Mouse (Mus musculus) G1E (cell line): ENCODE measurements around the gene Cfap43. TPM values are rescaled to one million over a fixed set of nuclear protein-coding genes. Genes with fewer than 3 reads are reported as not detected.

ENCODE experiments used
- ATAC-seq: 2 replicates; pipeline ENCODE4 v1.8.0; 2016; ENCODE audit warnings: mild to moderate bottlenecking; ENCODE audit not compliant: insufficient number of reproducible peaks, poor library complexity, low FRiP score, severe bottlenecking; ENCODE audit errors: extremely low read depth
- DNase-seq: peaks from one replicate; pipeline ENCODE4 v3.0.0; 2012; ENCODE audit warnings: low spot score
- H3K27me3 ChIP-seq: 2 replicates; pipeline ENCODE4 v1.6.1; 2012; ENCODE audit warnings: mild to moderate bottlenecking, low read length, inconsistent platforms; ENCODE audit not compliant: insufficient read depth
- H3K36me3 ChIP-seq: replicated peaks from 2 replicates; pipeline ENCODE3; 2012; ENCODE audit warnings: mild to moderate bottlenecking, inconsistent platforms
- H3K4me1 ChIP-seq: 2 replicates; pipeline ENCODE4 v1.6.1; 2012; ENCODE audit warnings: low read depth, low read length, inconsistent platforms, mixed read lengths; ENCODE audit not compliant: insufficient read depth
- H3K4me3 ChIP-seq: 2 replicates; pipeline ENCODE4 v1.5.1; 2012; ENCODE audit warnings: low read depth, mild to moderate bottlenecking, inconsistent platforms, low read length, moderate library complexity, mixed read lengths
- H3K9me3 ChIP-seq: replicated peaks from 2 replicates; pipeline ENCODE4 v1.6.1; 2012; ENCODE audit warnings: inconsistent platforms
- CTCF ChIP-seq: IDR thresholded peaks from 2 replicates; pipeline ENCODE4 v1.5.1; 2012; ENCODE audit warnings: low read depth, low read length, inconsistent platforms, mixed read lengths
- GATA1 ChIP-seq: IDR thresholded peaks from 2 replicates; pipeline ENCODE4 v1.6.1; 2012; ENCODE audit warnings: borderline replicate concordance, low read length, inconsistent platforms, mixed read lengths
- GATA2 ChIP-seq: IDR thresholded peaks from 2 replicates; pipeline ENCODE4 v1.6.1; 2012; ENCODE audit warnings: low read depth, low read length, inconsistent platforms, borderline replicate concordance
- POLR2AphosphoS5 ChIP-seq: IDR thresholded peaks from 2 replicates; pipeline ENCODE4 v1.6.1; 2012; ENCODE audit warnings: low read depth, low read length, inconsistent platforms; ENCODE audit not compliant: insufficient replicate concordance
- TAL1 ChIP-seq: conservative IDR thresholded peaks from 2 replicates; pipeline ENCODE4 v1.6.1; 2012; ENCODE audit warnings: low read depth, low read length, inconsistent platforms, mixed read lengths
- polyA plus RNA-seq: library from polyadenylated mRNA; stranded (reverse); fragments of >175 nt; gene quantifications from 2 replicates; pipeline ENCODE4 v1.2.3, GENCODE M21; 2012
- total RNA-seq, 2 experiments: library from RNA; stranded (forward) in 1 of 2; stranded (reverse) in 1 of 2; fragments of 200-1000 nt in 1 of 2; fragments of >200 nt in 1 of 2; fragmentation: Nextera tagmentation in 1 of 2; gene quantifications; 2 replicates each; pipeline ENCODE4 v1.2.3; 2014 to 2017

Cfap43 gene
- total and polyA plus RNA-seq, 3 experiments, result 0.05 TPM; not detected in 2

DNA sequence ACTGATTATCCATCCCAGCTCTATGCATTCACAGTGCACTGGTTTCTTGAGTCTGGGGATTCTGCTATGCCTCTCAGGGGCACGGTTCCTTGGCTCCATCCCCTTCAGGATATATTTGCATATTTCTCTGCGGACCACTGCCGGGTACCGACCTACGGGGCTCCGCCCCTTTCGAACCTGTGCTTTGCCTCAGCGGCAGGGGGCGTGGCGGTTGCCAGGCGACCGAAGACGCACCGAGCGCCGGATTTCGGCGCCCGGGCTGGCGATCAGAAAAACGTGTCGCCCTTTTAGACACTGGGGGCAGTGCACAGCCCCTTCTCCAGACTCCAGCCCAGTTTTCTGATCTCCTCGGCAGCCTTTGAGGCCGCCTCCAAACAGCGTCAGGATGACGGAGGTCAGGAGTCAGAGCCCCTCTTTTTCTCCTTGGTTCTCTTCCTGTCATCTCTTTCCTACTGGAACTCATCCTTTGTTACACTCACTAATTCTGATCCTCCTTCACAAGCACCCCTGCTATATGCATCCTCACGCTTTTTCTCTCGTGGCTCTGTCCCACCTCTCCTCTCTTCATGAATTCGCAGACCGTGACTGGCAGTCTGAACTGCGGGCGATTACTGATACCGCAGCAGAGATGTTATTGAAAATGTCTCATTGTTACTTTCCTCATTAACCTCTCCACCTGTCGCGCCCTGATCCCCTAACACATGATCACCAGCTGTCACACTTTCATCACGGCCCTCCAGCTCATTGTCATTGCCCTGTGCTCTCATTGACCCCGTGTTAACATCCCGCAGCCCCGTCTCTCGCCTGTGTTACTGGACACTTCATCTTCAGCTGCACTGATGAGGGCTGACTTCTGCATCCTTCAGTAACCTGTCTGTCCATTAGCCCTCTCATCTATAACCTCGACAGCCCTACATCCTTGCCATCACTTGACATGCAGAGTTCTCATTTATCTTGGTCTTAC is 18.6 kb upstream of the Cfap43 start, which contains the start of gene Cfap58:
TSS of gene Cfap58 (plus strand) at position 233 of the 964 bp plus-strand sequence.
- no peak for TF ChIP-seq CTCF
- no peak for TF ChIP-seq POLR2AphosphoS5
- TF ChIP-seq GATA2, result no peak
- no peak for TF ChIP-seq GATA1
- TF ChIP-seq TAL1, result no peak
- ATAC-seq (no peak), DNase-seq (no peak)
- Histone ChIP-seq H3K9me3 (peaks cover 22% of the 10 kb centered on the region), H3K4me1 (no peaks in the 10 kb centered on the region), H3K4me3 (no peak within 1 kb of the TSS), H3K27me3 (no peaks in the 10 kb centered on the region), H3K36me3 (no peaks in the 10 kb centered on the region)

- no peaks in the 10 kb centered on the region for H3K27me3 ChIP-seq
- no peaks in the 10 kb centered on the region for H3K4me1 ChIP-seq
- peaks cover 22% of the 10 kb centered on the region for H3K9me3 ChIP-seq
- ATAC-seq (no peak), DNase-seq (no peak)
- H3K36me3 ChIP-seq, result no peaks in the 10 kb centered on the region
- TF ChIP-seq CTCF (no peak), TAL1 (no peak), GATA1 (no peak), POLR2AphosphoS5 (no peak), GATA2 (no peak)
- no peak overlapping the region for H3K4me3 ChIP-seq
Observed at GRCm38 (mm10) chr19:47936938-47937337, 17.9 kb upstream of the Cfap43 start.

DNA sequence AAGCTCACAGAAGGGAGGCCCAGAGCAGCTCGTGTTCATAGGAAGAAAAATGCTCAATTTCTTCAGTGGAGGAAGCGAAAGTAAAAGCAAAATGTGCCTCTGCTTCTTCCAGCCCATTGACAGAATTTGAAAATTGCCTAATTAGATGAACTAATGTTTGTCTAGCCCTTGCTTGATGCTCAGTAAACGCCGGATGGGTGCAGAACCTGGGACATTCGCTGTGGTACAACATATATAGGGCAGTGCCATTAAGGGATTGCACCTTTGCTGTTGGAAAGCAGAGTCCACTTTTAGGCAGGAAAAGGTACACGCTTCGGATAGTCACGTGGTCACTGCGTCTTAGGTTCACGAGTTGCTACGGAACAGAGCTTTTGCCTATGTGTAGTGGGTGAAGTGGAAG is 17.4 kb upstream of the Cfap43 start:
- Histone ChIP-seq H3K9me3 (peaks cover 25% of the 10 kb centered on the region), H3K27me3 (no peaks in the 10 kb centered on the region), H3K4me1 (no peaks in the 10 kb centered on the region), H3K36me3 (no peaks in the 10 kb centered on the region), H3K4me3 (no peak overlapping the region)
- TF ChIP-seq POLR2AphosphoS5, result no peak
- TF ChIP-seq GATA2, result no peak
- no peak for TF ChIP-seq TAL1
- no peak for TF ChIP-seq CTCF
- TF ChIP-seq GATA1, result no peak
- ATAC-seq (no peak), DNase-seq (no peak)

GRCm38 (mm10) chr19:47935530-47935929 is 16.4 kb upstream of the Cfap43 start:
- H3K4me1 ChIP-seq, result no peaks in the 10 kb centered on the region
- H3K36me3 ChIP-seq, result no peaks in the 10 kb centered on the region
- no peak overlapping the region for H3K4me3 ChIP-seq
- no peak for ATAC-seq
- no peak for DNase-seq
- H3K9me3 ChIP-seq, result peaks cover 29% of the 10 kb centered on the region
- no peaks in the 10 kb centered on the region for H3K27me3 ChIP-seq
- TF ChIP-seq GATA2 (no peak), TAL1 (no peak), POLR2AphosphoS5 (no peak), GATA1 (no peak), CTCF (no peak)

- Histone ChIP-seq H3K36me3 (no peaks in the 10 kb centered on the region), H3K27me3 (no peaks in the 10 kb centered on the region), H3K4me3 (no peak overlapping the region), H3K4me1 (no peaks in the 10 kb centered on the region), H3K9me3 (peaks cover 27% of the 10 kb centered on the region)
- DNase-seq (no peak), ATAC-seq (no peak)
- no peak for TF ChIP-seq POLR2AphosphoS5
- TF ChIP-seq GATA2, result no peak
- TF ChIP-seq TAL1, result no peak
- no peak for TF ChIP-seq CTCF
- no peak for TF ChIP-seq GATA1
Observed at GRCm38 (mm10) chr19:47934636-47935238, 15.7 kb upstream of the Cfap43 start.

DNA sequence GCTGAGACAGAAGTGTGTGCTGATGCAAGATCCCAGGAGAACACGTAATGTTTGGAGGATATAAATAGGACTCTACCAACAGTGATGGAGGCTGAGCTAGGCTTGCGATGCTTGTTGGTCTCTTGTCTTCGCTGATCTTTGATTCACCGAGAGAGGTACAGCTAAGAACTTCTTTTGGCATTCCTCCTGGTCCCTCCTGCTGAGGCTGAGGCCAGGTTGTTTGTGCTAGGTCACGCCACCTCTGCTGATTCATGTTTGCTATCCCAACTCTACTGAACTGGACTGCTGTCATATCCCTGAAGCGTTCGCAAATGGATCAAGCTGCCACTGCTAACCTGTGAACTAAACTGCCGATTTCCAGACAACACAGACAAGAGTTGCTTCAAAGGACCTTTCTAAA is 15.1 kb upstream of the Cfap43 start:
- H3K27me3 ChIP-seq, result no peaks in the 10 kb centered on the region
- no peaks in the 10 kb centered on the region for H3K4me1 ChIP-seq
- ATAC-seq (no peak), DNase-seq (no peak)
- peaks cover 28% of the 10 kb centered on the region for H3K9me3 ChIP-seq
- TF ChIP-seq CTCF, result no peak
- TF ChIP-seq GATA2, result no peak
- TF ChIP-seq GATA1, result no peak
- TF ChIP-seq POLR2AphosphoS5, result no peak
- no peak for TF ChIP-seq TAL1
- H3K36me3 ChIP-seq, result no peaks in the 10 kb centered on the region
- no peak overlapping the region for H3K4me3 ChIP-seq
